Mouse (Mus musculus) fibroblast of lung, adult 2 months (primary cell): ENCODE results near the gene Tas2r121.
"Not testable (repeated sequence)": the region's sequence is repeated elsewhere in the genome, so short reads cannot be mapped to it uniquely, and the experiment has no call there.

ENCODE experiments used
- DNase-seq: peaks from one replicate; pipeline ENCODE4 v3.0.0-alpha.2; 2011; ENCODE audit warnings: low read depth

Tas2r121 gene

DNA sequence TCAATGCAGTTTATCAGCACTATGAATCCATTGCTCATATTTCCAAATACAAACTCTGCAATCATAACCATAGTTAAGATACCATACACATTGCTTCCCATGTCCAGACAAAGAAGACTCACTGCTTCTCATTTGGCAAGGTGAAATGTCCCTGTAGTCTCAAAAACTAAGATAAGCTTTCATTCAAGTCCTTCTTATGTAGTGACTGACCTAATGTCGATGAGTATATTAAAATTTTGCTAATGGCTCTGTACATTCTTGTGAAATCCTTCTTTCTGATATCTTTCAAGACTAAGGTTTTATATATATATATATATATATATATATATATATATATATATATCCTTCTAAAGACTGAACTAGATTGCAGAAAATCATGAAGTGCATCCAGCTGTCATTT, at the start of gene Tas2r121:
Gene Tas2r121 (minus strand): TSS at position 101 of the 400 bp plus-strand sequence.
- no peak for DNase-seq

DNA sequence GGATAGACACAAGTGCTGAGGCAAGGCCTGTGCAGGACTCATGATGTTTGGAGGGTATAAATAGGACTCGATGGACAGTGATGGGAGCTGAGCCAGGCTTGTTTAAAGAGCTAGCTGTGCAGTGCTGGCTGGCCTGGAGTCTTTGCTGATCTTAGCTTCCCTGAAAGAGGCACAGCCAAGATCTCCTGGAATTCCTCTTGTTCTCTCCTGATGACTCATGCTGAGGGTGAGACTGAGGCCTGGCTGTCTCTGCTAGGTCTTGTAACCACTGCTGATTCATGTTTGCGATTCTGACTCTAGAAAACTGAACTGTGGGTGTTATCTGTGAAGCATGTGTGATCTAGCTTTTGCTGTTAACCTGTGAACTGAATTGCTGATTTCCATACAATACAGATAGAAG, 49.4 kb upstream of the Tas2r121 start:
- no peak for DNase-seq

DNA sequence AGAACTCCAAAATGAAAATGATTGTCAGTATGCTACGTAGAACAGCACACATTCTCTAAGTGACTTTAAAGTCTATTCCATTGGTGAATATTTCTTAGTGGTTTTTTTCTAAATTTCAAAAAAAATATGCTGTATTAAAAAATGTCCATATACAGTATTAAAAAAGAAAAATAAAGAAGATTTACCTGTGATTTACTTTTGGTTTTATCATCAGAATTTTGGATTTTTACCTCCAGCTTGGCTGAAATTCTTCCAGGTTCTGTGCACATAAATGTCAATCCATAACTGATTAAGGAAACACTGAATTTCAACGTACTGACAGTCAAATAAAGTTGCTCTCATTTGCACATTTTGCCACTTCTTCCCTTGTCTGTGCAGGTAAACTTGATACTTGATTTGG, 37.1 kb upstream of the Tas2r121 start, which contains the start of gene Tas2r115:
Gene Tas2r115 (minus strand): TSS at position 101 of the 400 bp plus-strand sequence.
- DNase-seq = no peak

DNA sequence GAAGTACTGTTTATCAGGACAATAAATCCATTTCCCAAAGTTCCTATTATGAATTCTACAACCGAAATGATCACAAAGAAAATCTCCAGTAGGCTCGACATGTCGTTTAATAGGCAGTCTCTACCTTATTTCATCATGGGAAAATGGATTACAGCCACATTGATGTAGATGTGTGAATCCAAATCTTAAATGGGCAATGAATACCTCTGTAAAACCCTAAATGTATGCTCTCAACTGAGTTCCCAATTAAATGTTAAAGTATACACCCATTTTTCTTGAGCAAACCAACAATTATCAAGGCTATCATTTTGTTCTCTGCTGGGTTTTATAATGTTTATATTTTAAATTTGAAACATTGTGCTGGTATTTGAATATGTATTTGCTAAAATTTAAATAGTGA, 11.0 kb upstream of the Tas2r121 start, which contains the start of gene Tas2r122:
Gene Tas2r122 (minus strand): TSS at position 101 of the 400 bp plus-strand sequence.
- no peak for DNase-seq

DNA sequence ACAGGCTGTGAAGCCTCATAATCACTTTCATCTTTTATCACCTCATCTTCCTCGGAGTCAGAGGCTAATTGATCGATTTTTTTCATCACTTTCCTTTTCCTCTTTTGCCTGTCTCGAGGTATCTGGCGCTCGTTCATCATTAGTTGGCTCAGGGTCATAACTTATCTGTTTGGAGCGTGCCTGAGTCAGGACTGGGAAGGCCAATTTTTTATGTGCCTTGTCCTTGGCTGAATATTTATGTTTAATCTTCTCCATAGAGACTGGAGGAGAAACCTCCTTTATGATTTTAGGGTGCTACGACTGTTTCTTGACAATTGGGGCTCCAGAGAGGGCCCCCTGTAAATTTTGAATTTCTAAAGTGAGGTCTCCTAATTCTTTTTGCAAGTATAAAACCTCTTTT, 9.2 kb downstream of the Tas2r121 start:
- DNase-seq = not testable (repeated sequence)

DNA sequence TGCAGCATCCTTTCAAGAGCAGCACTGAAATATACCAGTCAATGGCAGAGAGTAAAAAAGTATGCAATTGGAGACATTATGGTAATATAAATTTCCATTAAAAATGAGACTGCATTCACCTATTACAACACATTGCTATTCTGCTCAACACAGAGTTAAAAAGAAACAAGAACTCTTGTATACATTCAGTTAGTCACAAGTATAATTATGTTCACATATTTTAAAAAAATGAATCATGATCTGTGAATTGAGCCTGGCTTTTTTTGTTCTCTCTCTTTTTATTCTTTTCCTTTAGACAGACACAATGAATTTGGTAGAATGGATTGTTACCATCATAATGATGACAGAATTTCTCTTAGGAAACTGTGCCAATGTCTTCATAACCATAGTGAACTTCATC, 44.2 kb downstream of the Tas2r121 start, which contains the start of gene Tas2r120:
Gene Tas2r120 (plus strand): TSS at position 301 of the 400 bp plus-strand sequence.
- DNase-seq = no peak

DNA sequence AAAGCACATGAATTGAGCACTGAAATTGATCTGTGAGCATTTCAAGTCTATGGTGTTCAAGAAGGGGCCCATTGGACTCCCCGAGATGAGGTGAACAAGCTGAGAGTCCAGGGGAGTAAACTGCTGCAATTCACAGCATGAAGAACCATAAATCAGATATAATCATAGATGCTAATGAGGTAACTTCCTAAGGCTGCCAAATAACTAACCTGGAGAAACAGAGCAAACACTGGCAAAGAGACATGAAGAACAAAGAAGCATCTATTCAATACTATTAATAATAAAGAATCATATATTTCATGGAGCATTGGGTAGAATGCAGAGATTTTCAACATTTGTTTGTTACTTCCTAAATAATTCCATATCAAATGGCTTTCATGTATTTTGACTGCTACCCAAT, 49.4 kb downstream of the Tas2r121 start, which contains the start of gene A630073D07Rik:
Gene A630073D07Rik (minus strand): TSS at position 101 of the 400 bp plus-strand sequence.
- DNase-seq = no peak
